Mouse (Mus musculus) inflammation-experienced regulatory T-cells, adult 6 months (primary cell): ENCODE results near the gene Bmx. TPM values are rescaled to one million over a fixed set of nuclear protein-coding genes. Genes with fewer than 3 reads are reported as not detected.

Experiments used
- ATAC-seq: one replicate; pipeline ENCODE4 v1.8.0; 2017
- polyA plus RNA-seq, 3 experiments: library from polyadenylated mRNA; unstranded; fragments of 100-300 nt; shearing (Covaris generic); gene quantifications; one replicate each; pipeline ENCODE4 v1.2.1; 2017

The Bmx gene
- polyA plus RNA-seq, 3 experiments from 2014 or later, result not detected

DNA sequence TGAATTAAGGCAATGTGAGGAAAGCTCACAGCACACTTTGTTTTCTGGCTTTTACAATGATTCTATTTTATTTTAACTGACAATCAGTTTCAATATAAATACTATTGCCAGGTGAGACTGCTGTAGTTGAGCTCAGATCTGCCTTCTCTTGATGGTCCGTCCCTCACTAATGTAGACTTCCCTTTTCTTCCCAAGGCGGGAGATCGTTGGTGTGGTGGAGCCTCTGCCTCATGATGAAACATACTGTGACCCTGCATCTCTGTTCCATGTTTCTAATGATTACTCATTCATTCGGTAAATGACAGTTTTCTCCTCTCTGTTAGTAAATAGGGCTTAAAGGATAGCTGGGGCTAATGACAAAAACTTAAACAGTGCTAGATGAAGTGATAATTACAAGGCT lies 84.1 kb downstream of the Bmx start:
- ATAC-seq, result no peak

DNA sequence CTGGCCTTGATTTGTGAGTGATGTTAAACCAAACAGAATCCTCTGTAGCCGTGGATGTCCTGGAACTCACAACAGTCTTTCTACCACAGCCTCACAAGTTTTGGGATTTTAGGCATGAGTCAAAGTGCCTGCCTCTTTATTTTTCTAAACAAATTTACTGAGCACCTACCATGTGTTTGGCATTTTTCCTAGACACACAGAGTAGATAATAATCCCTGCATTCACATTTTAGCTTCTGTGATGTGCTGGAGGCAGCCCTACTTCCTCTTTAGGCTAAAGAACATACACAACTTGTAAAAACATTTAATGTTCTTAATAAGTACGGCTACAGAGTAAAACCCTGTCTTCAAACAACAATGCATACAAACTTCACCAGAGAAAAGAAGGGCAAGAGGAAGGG lies 87.0 kb downstream of the Bmx start:
- no peak for ATAC-seq

DNA sequence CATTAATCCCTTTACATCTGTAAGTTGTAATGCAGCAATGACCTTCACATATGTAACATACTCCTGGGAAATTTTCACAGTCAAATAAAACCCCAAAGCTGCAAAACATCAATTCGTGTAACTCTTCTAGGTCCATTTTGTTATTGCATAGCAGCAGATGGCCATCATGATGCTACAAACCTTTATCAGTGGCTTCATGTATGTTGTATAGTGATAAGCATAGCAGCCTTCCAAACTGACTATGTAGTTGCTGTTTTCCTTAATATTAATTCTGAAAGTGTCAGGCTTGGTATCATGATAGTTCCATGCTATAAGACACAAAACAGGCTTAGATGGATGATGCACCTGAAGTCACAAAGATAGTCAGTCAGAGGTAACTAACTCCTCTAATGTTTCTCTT lies 93.3 kb downstream of the Bmx start:
- no peak for ATAC-seq

DNA sequence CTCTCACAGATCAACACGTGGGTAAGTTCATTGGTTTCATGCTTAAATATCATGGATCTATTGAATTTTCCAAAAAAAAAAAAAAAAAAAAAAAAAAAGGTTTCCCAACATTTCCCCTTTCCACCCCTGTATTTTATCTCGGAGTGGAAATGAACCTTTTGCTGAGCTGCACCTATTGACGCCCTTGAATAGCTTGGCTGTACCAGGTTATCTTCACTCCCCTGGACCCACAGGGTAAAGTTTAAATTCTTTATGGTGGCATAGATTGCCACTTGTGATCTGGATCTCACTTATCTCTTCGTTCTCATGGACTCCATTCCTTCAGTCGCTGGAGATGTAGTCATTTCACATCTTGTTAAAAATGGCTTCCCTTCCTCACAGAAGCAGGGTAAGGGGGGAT lies 103.4 kb downstream of the Bmx start:
- no peak for ATAC-seq

DNA sequence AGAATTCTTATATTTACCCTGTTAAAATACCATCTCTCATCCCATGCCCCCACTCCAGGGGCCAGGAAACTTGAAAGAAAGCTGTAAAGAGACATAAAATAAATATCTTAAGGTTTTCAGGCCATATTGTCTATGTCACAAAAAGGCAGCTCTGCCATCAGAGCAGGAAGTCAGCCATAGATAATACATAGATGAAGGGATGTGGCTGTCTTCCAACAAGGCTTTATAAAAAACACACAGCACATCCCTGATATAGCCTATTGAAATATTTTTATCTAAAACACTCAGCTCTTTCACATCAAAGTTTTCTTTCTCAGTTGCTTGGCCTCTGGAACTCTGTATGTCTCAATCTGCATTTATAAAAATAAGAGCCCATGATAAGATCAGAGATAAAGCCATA lies 104.4 kb downstream of the Bmx start:
- no peak for ATAC-seq

DNA sequence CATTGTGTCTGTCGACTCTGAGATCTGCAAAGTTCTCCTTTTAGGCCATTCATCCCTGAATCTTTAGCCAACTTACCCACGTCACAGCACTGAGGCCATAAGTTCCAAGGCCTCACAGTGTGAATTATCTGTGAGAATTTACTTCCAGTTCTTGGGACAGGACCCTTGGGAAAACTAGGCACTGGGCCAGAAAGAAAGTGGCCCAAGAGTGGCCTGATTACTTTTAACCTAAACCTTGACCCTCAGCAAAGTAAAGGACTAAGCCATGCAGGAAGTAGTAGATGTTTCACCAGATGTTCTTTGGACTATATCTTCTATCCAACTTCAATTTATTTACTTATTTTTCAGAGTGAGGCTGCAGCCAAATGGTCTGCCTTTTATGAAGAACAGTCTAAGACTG lies 105.3 kb downstream of the Bmx start:
- ATAC-seq, result no peak

DNA sequence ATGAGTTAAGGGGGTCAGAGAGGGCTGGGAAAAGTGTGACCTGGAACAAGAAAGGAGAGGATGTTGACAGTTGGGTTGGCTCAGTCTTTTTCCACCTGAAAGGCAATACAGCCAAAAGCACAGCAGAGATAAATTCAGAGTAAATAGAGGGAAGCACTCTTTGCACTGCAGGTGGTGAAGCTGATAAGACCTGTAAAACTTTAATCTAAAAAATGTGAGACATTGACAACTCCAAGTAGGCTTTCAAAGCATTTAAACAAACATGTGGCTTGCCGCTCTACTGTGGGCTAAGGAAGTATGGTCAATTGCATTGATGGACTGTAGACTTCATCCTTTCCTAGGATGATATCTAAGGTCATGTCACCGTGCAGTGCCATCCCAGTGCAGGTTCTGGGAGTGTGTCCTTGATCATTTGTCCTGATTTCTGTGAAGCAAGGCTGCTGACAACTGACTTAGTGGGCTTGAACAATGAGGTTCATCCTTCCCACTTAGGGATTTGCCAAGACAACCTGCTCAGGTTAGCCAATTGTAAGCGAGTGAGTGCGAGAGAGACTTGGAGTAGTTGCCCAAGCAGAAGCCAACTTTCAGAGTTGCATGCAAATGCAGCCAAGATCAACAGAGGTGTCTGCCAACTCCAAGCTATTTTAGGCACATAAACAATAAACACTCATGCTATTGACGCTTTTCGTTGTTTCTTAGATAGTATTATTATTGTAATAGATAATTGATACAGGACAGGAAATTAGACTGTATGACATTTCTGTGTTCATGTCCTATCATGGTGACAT lies 112.3 kb downstream of the Bmx start:
- no peak for ATAC-seq

Other genes starting within 250 kb of the Bmx start
- gene Car5b, start 230.2 kb downstream of the Bmx start, polyA plus RNA-seq, result 10 to 100 TPM in 1 of 3 experiments, 1 to 10 TPM in 2; 3.0 to 15.3 (median 3.4) TPM
- 1 to 10 TPM; 1.2 to 4.2 (median 1.6) TPM for gene Siah1b, start 181.7 kb downstream of the Bmx start, polyA plus RNA-seq
- not detected for gene Cltrn, start 169.4 kb downstream of the Bmx start, polyA plus RNA-seq
- gene Ace2, start 118.9 kb downstream of the Bmx start, polyA plus RNA-seq, result not detected
- not detected for gene Pir, start 11.2 kb upstream of the Bmx start, polyA plus RNA-seq
- not detected for gene Vegfd, start 115.2 kb upstream of the Bmx start, polyA plus RNA-seq
- gene Piga, start 161.6 kb upstream of the Bmx start, polyA plus RNA-seq, result 1 to 10 TPM; 5.6 to 6.3 (median 5.8) TPM
- gene Asb11, start 178.8 kb upstream of the Bmx start, polyA plus RNA-seq, result not detected
- not detected for gene Asb9, start 248.1 kb upstream of the Bmx start, polyA plus RNA-seq